Mouse (Mus musculus): ENCODE data around the gene Pik3cg. TPM values are rescaled to one million over a fixed set of nuclear protein-coding genes. Genes with fewer than 3 reads are reported as not detected.
"Not testable (repeated sequence)": the region's sequence is repeated elsewhere in the genome, so short reads cannot be mapped to it uniquely, and the experiment has no call there.

The Pik3cg gene
- 1 to 10 TPM; 1.3 to 2.0 TPM for total RNA-seq (2021)
- 1.2 and 1.7 TPM in 2 replicates for polyA plus RNA-seq (2012; rRNA removed)
- long read RNA-seq, result 0 reads

- intact Hi-C loops (cut with DNase I), result no loop called here
- 0 out of 2 replicates have a peak within 1 kb of the TSS, but pooled peaks have one; percentile 35 for H3K9ac ChIP-seq (ENCODE audit: low read depth, low read length)
- peak; percentile 49 to 56 for DNase-seq
These were observed at the start of gene Pik3cg for GRCm38 (mm10) chr12:32207948-32208891. Pik3cg (minus strand) TSS chr12:32208659.

GRCm38 (mm10) chr12:32248483-32248882 is 40.0 kb upstream of the Pik3cg start:
- Histone ChIP-seq H3K27ac (no peak overlapping the region), H3K4me1 (ENCODE audit: control insufficient read depth, insufficient read depth, low read length) (no peaks in the 10 kb centered on the region), H3K27me3 (ENCODE audit: control insufficient read depth, insufficient read depth, low read length) (no peaks in the 10 kb centered on the region), H3K79me2 (replicated peaks; ENCODE audit: control insufficient read depth, insufficient read depth, low read length) (no peaks in the 10 kb centered on the region), H3K4me3 (no peak overlapping the region), H3K36me3 (ENCODE audit: control insufficient read depth, insufficient read depth, low read length) (no peaks in the 10 kb centered on the region), H3K9ac (ENCODE audit: low read depth, low read length) (no peak overlapping the region)
- intact Hi-C loops (cut with DNase I), result loop anchor here (5.0 kb wide), 1 partner anchor 106 kb away; no protein-coding TSS in a partner anchor
- WGBS, result 52% methylated on average over 2 of the region's 2 CpGs
- TF ChIP-seq CTCF (IDR thresholded peaks at IDR 0.05) (no peak), EP300 (IDR thresholded peaks at IDR 0.05; ENCODE audit: insufficient read depth, low read depth, low read length) (no peak), POLR2A (IDR thresholded peaks at IDR 0.05; ENCODE audit: insufficient read depth, low read depth, low read length) (no peak)
- no peak for DNase-seq

More at GRCm38 (mm10) chr12:32207948-32208891, at the start of gene Pik3cg:
- Histone ChIP-seq H3K4me3 (peak within 1 kb of the TSS; percentile 42), H3K27ac (peak within 1 kb of the TSS; percentile 60), H3K36me3 (ENCODE audit: control insufficient read depth, insufficient read depth, low read length) (no peaks in the 10 kb centered on the region), H3K4me1 (ENCODE audit: control insufficient read depth, insufficient read depth, low read length) (no peaks in the 10 kb centered on the region; the same call in 1 of the 2 replicates), H3K27me3 (ENCODE audit: control insufficient read depth, insufficient read depth, low read length) (no peaks in the 10 kb centered on the region), H3K79me2 (replicated peaks; ENCODE audit: control insufficient read depth, insufficient read depth, low read length) (no peaks in the 10 kb centered on the region)
- TF ChIP-seq CTCF (IDR thresholded peaks at IDR 0.05) (no peak), EP300 (IDR thresholded peaks at IDR 0.05; ENCODE audit: insufficient read depth, low read depth, low read length) (no peak), POLR2A (IDR thresholded peaks at IDR 0.05; ENCODE audit: insufficient read depth, low read depth, low read length) (no peak)
- 27% methylated on average over 22 of the region's 22 CpGs for WGBS

- intact Hi-C loops (cut with DNase I), result loop anchor here (1.0 to 5.0 kb wide), 2 partner anchors 103 to 278 kb away; no protein-coding TSS in a partner anchor
- 65% methylated on average over 5 of the region's 5 CpGs for WGBS
These were observed 37.2 kb upstream of the Pik3cg start for GRCm38 (mm10) chr12:32245566-32246233.

GRCm38 (mm10) chr12:32243586-32243985 is 35.1 kb upstream of the Pik3cg start:
- TF ChIP-seq CTCF (IDR thresholded peaks at IDR 0.05), result no peak
- TF ChIP-seq EP300 (IDR thresholded peaks at IDR 0.05; ENCODE audit: insufficient read depth, low read depth, low read length), result no peak
- TF ChIP-seq POLR2A (IDR thresholded peaks at IDR 0.05; ENCODE audit: insufficient read depth, low read depth, low read length), result no peak
- Histone ChIP-seq H3K79me2 (replicated peaks; ENCODE audit: control insufficient read depth, insufficient read depth, low read length) (no peaks in the 10 kb centered on the region), H3K36me3 (ENCODE audit: control insufficient read depth, insufficient read depth, low read length) (no peaks in the 10 kb centered on the region), H3K4me1 (ENCODE audit: control insufficient read depth, insufficient read depth, low read length) (no peaks in the 10 kb centered on the region), H3K27ac (no peak overlapping the region), H3K27me3 (ENCODE audit: control insufficient read depth, insufficient read depth, low read length) (peaks cover 1% of the 10 kb centered on the region; the same call in 1 of the 2 replicates), H3K9ac (ENCODE audit: low read depth, low read length) (no peak overlapping the region), H3K4me3 (no peak overlapping the region)
- WGBS, result 76% methylated on average over 1 of the region's 1 CpGs
- no peak for DNase-seq
- intact Hi-C loops (cut with DNase I), result no loop called here

More at GRCm38 (mm10) chr12:32245566-32246233, 37.2 kb upstream of the Pik3cg start:
- H3K4me1 ChIP-seq (ENCODE audit: control insufficient read depth, insufficient read depth, low read length), result no peaks in the 10 kb centered on the region
- H3K9ac ChIP-seq (ENCODE audit: low read depth, low read length), result no peak overlapping the region
- H3K27ac ChIP-seq, result no peak overlapping the region
- H3K79me2 ChIP-seq (replicated peaks; ENCODE audit: control insufficient read depth, insufficient read depth, low read length), result no peaks in the 10 kb centered on the region
- no peaks in the 10 kb centered on the region for H3K36me3 ChIP-seq (ENCODE audit: control insufficient read depth, insufficient read depth, low read length)
- H3K27me3 ChIP-seq (ENCODE audit: control insufficient read depth, insufficient read depth, low read length), result peaks cover under 1% of the 10 kb centered on the region; the same call in 1 of the 2 replicates
- H3K4me3 ChIP-seq, result no peak overlapping the region
- TF ChIP-seq POLR2A (IDR thresholded peaks at IDR 0.05; ENCODE audit: insufficient read depth, low read depth, low read length), result no peak
- TF ChIP-seq EP300 (IDR thresholded peaks at IDR 0.05; ENCODE audit: insufficient read depth, low read depth, low read length), result no peak
- peak; percentile 83 for TF ChIP-seq CTCF (IDR thresholded peaks at IDR 0.05)
- DNase-seq, result no peak

GRCm38 (mm10) chr12:32239134-32239533 is 30.7 kb upstream of the Pik3cg start:
- H3K9ac ChIP-seq (ENCODE audit: low read depth, low read length); H3K36me3 ChIP-seq (ENCODE audit: control insufficient read depth, insufficient read depth, low read length); intact Hi-C loops (cut with DNase I); H3K4me3 ChIP-seq; H3K27ac ChIP-seq; H3K79me2 ChIP-seq (replicated peaks; ENCODE audit: control insufficient read depth, insufficient read depth, low read length); DNase-seq; H3K4me1 ChIP-seq (ENCODE audit: control insufficient read depth, insufficient read depth, low read length); H3K27me3 ChIP-seq (ENCODE audit: control insufficient read depth, insufficient read depth, low read length): not testable (repeated sequence)
- 69% methylated on average over 3 of the region's 3 CpGs for WGBS

Data from heart, adult 2 months (tissue).